Mouse (Mus musculus) layer of hippocampus, adult 11-12 months (tissue): ENCODE results near the gene Arid3c.
"Not testable (repeated sequence)": the region's sequence is repeated elsewhere in the genome, so short reads cannot be mapped to it uniquely, and the experiment has no call there.

Experiments used
- DNase-seq: peaks from one replicate; pipeline ENCODE4 v3.0.0; 2022; ENCODE audit warnings: low spot score

Gene Arid3c

DNA sequence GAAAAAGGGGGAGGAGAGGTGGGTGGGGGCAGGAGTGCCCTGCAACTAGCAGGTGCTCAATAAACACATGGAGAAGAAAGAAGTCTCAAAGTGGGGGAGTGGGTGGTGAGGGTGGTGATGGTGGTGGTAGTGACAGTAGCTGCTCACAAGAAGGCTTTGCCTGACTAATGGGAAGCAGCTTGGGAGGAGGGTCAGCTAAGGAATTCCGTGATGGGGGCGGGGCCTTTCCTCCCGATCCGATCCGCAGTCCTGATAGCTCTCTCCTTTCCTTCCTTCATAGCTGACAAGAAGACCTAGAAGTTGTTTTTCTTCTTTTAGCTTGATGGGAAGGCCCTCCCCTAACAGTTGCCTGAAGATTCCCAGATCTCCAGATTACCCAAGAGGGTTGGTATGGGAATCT lies 26.3 kb downstream of the Arid3c start:
- DNase-seq = no peak

DNA sequence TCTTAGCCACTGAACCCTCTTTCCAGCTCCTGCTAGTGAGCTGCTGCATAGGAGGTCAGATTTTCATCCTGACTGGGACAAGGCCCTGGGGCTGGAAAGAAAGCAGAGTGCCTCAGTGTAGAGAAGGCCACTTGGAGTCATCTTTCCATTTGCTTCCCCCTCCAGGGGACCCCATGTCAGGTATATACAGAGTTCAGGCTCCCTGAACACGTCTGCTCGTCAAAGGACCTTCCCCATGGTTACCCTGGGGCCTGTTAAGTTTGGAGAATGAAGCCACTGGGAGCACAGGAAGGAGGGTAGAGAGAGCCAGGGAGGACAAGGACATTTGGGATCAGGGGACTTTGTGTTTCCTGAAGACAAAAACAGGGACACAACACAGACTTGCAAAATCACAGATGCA lies 28.7 kb downstream of the Arid3c start:
- DNase-seq = not testable (repeated sequence)

DNA sequence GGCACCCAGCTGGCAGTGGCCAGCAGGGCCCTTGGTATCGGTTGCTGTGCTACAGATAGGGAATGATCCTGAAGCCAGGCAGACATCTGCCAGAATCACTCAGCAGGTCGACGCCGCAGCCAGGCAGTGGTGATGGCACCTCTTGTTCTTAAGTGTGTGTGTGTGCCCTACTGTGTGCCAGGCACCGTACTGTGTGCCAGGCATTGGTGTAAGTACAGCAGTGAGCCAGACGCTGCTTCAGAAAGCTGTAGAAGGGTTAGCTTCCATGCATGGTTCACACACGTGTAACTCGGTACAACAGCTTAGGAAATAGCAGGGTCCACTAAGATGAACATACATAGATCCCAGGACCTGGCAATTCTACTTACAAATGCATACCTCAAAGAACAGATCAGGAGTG lies 30.7 kb downstream of the Arid3c start:
- not testable (repeated sequence) for DNase-seq

DNA sequence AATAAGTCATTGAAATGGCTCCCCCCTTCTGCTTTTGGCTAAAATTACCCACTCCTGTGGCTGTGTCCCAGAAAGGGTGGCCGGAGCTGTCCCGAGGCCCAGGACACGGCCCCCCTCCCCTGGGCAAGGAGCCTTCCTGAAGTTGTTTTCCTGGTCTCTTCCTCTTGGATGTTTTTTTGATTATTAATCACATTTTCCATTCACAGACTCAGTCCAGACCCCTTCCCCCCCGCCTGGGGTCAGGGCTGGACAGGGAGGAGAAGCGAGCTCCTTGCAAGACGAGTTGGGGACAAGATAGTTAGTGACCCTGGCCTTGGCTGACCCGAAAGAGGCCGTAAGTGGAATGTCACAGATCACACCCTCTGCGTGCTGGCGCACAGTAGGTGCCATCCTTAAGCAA lies 31.2 kb downstream of the Arid3c start, which contains the start of gene Il11ra1:
Il11ra1 (plus strand) TSS at position 207 of the 400 bp plus-strand sequence.
- DNase-seq = not testable (repeated sequence)

DNA sequence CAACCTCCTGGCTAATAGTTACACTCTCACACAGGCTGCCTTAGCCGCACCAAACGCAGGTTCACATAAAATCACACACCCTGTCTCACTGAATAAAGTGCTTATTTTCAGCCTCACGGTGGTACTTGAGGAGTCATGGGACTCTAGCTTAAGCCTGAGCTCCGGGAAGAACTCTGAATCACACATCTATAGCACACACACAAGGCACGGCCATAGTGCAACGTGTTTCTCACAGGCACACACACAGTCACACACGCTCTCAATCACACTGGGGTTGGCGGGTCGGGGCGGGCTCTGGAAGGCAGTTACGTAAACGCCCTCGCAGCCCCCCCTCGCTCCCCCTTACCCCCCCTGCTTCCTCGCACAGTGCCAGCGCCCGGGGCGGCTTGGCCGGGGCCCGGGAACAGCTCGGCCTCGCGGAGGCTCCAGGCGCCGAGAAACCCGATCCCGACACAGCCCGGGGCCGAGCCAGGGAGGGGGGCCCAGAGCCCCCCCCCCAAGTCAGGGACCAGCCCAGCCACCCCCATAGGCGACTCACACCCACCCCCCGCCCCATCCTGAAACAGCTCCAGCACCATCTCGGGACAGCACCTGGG lies 32.4 kb downstream of the Arid3c start:
- not testable (repeated sequence) for DNase-seq

DNA sequence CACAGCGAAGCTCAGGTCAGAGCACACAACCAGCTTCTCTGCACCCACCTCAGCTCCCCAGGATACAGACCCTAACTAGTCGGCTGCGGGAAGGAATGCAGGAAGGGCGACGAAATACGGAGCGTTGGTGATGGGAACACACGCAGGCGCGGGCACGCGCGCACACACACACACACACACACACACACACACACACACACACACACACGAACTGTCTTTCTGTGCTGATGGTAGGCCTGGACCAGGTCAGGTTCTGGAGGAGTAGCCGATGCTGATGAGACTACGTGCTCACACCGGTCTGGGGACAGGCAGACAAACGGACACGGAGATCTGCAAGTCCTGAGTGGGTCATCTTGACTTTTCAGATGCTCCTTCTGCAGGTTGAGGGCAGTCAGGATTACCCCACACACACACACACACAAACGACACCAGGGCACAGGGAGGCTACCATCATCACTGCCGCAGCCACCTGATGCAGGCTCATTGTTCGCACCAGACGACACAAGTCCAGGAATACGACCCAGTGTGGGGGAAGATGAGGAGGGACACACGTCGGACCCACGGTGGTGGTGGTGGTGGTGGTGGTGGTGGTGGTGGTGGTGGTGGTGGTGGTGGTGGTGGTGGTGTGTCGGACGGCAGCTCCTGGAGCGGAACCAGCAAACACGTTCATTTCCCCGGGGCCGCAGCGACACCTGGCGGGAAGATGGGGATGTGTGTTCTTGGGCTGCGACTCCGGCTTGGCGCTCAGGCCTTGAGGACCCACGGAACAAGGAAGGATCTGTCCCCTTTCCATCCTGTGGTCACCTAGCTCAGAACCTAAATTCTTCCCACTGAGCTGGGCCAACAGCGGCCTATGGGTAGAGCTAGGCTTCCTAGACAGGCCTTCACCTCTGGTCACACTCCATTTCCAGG lies 33.8 kb downstream of the Arid3c start, which contains the start of gene Cntfr:
Cntfr (minus strand) TSS at position 160 of the 912 bp plus-strand sequence.
- DNase-seq = peak; percentile 86

DNA sequence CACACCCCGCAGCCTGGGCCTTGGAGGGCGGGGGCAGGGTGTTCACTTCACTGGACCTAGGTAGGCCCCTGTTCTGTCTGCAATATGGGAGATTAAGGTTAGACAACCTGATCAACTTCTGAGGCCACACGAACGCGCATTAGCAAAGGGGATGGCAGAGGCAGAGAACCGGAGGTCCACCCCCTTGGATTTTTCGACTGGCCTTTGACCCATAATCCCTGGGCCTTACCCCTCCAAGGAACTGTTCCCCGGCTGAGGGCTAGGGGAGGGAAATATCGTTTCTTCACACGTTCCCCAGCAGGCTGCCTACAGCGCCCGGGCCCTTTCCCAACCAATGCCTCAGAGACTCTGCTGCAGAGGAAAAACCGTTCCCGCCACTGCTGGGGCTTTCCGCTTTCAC lies 34.5 kb downstream of the Arid3c start:
- DNase-seq = not testable (repeated sequence)

DNA sequence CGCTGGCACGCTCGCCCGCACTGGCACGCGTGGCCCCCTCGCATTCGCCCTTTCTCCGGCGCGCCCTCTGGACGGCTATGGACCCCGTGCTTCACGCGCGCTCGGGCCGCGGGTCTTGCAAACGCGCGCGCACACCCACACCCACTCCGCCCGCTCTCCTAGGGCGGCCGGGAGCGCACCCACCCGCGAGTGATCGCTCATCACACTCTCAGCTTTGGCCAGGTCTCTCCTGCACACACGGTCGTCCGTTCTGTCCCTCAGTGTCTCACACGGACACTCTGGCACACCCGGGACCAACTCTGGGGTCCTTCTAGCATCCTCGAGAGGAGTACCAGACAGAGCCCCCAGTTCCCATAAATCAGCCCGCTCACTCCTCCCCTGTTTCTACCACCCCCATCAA lies 35.1 kb downstream of the Arid3c start:
- not testable (repeated sequence) for DNase-seq

DNA sequence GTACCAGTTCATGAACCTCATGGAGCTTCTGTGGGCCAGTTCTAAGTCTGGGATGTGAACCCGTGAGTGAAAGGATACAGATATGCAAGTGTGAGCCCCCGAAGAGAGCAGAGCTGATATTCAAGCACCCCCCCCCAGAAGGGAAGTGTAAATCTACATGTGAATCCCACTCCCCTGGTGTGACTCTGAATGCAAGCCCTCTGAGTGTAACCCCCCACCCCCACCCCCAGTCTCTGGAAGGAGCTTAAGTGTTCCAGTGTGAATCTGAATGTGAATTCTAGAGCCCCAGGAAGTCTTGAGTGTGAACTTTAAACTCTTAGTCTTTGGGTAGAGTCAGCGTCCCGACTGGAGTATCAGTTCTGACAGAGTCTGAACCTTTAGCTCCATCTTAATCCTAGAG lies 37.4 kb downstream of the Arid3c start:
- DNase-seq = not testable (repeated sequence)

DNA sequence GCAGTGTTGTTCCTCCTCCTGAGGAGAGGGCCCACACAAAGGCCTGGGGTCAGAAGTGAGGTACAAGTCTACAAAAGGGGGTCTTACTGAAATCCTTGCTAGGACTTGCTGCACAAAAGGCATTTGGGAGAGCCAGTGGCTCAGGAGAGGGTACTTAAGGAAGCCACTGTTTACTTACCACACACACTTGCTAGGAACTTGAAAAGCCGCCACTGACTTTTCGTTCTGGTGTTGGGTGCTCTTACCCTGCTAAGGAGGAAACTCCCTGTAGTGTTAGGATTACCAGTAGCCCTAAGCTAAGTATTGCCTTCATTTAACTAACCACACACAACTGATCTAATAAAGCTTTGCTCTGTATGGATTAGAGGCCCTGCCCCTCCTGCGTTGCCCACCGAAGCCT lies 40.9 kb downstream of the Arid3c start:
- DNase-seq = not testable (repeated sequence)

DNA sequence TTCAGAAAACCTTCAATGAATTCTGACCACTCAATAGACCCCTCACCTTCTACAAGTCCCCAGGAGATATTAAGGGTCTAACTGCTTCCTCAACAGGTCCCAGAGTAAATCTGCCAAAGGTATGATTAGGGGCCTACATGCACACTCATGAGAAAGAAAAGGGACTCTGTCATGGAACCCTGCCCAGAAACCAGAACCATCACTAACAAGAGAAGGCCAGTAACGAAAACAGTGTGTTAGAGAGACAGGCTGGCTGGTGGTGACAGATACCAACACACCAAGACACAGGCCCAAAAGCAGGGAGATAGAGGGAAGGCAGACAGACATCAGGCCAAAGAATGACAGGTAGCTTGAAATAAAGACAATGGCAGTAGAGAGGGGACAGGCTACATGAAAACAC lies 42.4 kb downstream of the Arid3c start:
- DNase-seq = not testable (repeated sequence)

DNA sequence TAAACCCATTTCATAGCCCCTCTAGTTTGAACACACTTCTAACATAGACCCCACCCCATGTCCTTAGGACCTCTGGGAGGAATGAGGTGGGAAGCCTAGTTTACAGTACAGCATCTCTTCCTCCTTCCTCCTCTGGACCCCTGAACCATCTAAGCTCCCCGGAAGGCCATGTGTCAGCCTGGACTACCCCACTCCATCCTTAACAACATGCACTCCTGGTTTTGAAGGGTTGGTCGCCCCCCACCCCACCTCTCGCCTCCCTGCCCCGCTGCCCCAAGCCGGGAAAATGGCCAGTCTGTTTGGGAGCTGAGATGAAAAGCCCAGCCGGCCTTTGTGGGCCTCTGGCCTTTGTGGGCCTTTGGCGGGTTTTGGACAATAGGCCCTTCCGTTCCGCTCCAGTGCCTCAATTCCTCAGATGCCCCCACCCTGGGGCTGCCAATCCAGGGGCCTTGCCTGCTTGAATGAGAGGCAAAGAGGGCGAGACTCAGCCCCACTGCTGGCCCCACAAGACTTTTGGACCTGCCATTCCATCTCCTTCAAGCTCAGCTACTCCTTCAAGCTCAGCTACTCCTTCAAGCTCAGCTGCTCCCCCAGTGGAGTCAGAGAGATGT lies 45.0 kb downstream of the Arid3c start:
- DNase-seq = not testable (repeated sequence)

DNA sequence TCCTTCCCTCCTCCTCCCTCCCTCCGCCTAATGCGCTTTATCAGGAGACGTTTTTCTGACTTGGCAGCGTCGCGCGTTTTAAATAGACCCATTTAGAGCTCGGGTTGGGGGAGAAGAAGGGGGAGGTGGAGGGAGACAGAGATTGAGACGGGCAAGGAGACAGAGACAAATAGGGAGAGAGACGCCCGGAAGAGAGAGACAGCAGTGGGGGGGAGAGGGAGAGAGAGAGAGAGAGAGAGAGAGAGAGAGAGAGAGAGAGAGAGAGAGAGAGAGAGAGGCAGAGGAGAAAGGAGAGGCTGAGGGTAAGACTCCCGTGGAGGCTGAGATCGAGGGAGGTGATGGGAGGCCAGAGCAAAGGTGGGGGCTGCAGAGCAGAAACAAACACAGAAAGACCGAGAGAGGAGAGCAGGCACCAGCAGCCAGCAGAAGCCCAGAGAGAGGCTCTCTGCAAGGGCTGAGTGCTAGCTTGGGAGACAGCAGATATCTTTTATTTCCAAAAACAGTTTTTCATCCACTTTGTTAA lies 46.0 kb downstream of the Arid3c start:
- DNase-seq = not testable (repeated sequence)

DNA sequence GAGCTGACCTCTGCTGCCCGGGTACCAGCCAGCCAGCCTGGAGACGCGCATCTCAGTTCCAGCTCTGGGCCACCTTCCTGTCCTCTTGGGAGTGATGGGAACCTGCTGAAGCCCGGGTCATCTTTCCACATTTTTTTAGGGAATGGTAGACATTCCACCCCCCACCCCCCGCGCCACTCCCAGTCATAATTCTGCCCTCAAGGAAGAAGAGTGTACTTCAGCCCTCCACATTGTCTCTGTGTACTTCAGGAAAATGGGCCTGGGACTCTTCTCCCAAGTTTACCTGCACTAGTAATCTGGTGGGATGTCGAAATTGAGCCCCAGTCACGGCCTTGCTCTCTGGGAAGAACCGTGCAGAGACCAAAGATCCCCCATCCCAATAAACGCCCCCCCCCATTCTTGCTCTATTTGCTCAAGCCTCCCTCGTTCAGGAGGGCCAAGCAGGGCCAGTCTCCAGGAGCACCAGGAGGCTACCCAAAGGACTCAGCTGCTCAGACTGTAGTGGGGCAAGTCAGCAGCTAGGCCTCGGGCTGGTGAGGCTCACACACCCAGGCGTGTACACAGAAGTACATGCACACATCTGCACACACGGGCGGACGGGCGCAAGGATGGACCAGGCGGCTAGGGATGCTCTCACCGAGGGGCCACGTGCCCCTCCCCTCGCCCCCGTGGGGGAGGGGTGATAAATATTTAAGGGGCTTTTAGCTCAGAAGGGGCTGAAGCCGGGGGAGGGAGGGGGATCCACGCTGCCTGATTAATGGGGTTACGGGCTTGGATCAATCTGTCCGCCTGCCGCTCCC lies 46.6 kb downstream of the Arid3c start:
- DNase-seq = not testable (repeated sequence)

DNA sequence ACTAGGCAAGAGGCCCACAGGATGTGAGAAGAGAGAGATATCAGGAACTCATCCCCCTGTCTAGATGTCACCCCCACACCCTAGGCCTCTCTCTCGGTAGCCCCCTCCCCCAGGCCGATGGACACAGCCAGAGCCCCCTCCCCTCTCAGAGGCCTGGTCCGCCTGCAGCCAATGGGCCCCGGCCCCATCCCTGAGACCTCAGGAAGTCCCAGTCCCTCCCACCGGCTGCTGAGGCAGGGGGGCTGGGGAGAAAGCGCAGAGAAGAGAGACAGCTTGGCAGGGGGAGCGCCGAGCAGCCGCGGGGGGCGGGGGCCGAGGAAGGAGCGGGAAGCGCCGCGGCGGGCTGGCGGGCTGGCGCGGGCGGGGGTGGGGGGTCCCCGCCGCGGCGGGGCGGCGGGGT lies 47.6 kb downstream of the Arid3c start:
- not testable (repeated sequence) for DNase-seq

DNA sequence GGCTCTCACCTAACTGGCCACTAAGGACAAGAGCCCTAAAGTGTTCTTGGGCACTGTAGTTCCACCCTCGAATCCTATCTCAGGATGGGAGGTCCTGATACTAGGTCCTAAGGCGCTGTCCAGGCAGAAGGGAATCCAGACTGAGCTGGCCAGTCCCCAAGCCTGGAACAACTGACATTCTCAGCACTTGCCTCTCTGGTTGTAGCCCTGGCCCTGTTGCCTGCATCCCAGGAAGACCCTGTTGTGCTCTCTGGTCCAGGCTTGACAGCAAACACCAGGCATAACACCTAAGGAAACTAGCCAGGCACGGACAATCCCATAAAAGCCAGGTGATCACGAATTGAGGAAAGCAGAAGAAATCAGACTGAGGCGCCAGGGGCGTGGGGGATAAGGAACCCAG lies 48.2 kb downstream of the Arid3c start:
- no peak for DNase-seq

DNA sequence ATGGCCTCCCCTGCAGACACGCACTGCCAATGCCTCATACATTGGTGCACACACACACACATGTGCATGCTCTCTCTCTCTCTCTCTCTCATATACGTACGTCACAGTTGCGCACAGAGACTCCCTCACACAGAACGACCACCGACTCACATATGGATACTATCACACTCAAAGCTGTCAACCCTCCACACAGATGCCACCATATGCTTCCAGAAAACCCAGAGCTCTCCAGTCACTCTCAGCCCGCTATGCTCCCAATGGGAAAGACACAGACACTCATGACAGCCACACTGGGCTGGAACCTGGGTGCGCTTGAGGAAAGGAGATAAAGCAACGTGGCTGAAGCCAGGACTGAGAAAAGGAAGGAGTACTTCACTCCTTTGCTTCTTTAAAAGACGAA lies 49.0 kb downstream of the Arid3c start:
- DNase-seq = no peak

DNA sequence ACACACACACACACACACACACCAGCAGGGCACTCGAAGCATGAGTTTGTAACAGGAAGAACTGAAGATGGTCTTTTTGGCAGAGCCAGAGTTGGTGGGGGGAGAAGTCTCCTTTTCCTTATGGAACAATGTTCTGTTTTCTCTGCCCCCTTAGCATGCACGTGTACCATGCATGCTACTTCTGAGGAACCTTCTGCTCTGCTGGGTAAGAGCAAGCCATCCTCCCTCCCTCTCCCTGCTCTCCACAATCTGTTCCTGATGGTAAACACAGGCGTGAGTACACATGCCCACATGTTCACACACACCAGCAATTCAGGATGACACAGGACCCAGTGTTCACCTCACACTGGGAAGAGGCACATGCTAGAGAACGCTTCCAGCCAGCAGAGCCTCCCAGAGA lies 49.8 kb downstream of the Arid3c start:
- no peak for DNase-seq

DNA sequence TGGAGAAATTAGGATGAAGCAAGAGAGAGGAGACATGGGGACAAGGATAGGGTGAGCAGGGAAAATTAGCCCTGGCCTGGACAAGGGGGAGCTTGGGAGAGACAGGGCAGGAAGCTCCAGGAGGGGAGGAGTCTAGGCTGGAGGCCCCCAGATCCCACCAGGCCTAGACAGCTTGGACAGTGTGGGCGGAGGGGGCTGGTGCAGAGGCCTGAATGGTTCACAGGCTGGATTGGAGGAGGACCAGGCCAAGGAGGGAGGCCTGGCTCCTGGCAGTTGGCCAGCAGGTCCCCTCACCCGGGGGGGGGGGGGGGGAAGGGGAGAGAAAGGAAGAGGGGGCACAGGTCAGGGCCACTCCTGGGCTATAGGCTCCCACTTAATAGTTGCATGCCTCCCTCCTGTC lies 51.7 kb downstream of the Arid3c start:
- DNase-seq = no peak

DNA sequence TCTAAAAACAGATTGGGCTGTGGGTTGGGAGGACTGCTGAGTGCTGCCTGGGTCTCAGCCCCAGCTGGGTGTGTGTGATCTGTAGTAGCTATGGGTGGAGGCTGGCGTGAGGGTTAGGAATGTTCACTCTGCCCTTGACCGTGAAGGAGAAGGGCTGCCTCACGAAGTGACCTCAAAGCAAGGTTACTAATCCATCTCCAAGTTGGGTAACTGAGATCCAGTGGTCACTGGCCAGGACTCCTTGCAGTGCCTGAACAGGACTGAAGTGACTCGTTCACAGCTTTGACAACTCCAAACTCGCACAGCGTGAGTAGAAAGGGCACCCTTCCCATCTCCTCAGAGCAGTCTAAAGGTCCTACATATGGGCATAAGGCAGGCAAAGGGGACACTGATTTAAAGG lies 52.1 kb downstream of the Arid3c start:
- no peak for DNase-seq

DNA sequence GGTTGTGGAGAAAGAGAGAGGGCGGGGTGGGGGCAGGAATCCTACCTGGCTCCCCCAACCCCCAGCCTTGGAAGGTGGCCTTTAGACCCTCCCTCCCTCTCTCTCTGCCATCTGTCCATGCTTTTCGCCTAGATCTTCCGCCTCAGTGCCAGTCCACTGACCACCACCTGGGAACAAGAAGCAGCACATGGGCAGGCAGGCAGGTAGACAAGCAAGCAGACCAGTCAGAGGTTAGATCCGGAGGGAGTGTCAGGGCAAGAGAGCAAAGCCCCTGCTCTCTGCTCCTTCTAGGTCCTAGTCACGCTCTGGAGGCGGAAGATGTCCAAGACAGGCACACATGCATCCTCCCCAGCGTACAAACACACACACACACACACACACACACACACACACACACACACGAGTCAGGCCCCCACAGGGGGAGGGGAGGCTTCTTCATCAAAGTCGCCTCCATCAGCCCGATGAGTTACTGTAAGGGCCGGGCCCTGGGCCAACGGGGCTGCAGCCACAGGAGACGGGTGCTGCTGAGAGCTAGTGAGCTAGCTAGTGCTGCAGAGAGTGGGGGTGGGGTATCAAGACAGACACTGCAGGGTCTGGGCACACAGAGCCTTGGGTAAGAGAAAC lies 53.8 kb downstream of the Arid3c start:
- DNase-seq = no peak
